Mouse (Mus musculus): Measurements from ENCODE around the gene Scrn3. TPM values are rescaled to one million over a fixed set of nuclear protein-coding genes. Genes with fewer than 3 reads are reported as not detected.

The Scrn3 gene
- polyA plus RNA-seq, 1 experiment: 2.9 TPM

DNA sequence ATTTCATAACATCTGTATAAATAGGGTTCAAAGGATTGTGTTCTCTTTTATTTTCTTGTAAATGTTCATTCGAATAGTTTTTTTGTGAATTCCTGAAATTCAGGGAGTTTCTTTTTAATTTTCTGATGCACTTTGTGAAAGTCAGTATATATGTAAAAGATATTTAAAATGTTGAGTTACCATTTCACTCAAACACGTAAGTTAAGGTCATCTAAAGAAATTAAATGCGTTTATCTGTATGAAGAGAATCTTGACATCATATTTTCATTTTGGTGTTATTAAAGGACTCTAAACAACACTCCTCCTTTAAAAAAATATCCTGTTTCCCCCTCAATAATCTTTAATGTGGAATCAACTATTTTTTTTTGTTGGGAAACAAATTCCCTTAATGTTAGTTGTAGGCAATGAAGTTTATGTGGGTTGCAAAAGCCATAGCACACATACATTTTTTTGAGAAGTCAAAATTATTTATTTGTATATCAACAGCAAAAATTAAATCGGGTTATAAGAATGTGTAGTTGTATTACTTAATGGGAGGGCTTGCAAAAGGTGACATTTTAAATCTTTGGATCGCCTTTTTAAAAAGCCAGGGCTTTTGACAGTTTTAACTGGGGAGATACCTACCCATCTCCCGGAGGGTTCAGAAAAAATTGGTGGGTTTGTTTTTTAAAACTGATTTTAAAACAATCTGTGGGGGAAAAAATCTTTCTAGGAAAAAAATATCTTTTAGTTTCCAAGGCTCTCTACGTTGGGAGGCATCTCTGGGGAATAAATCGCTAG lies 37.0 kb upstream of the Scrn3 start:
- Histone ChIP-seq H3K4me3 (ENCODE audit: extremely low read depth, insufficient read depth, insufficient read length) (no peak overlapping the region), H3K27ac (ENCODE audit: insufficient read depth, low read length) (no peak overlapping the region), H3K27me3 (ENCODE audit: control insufficient read depth, insufficient read depth, low read length) (peaks cover 63% of the 10 kb centered on the region), H3K36me3 (ENCODE audit: control insufficient read depth, insufficient read depth, low read length) (no peaks in the 10 kb centered on the region), H3K4me1 (ENCODE audit: control insufficient read depth, insufficient read depth, insufficient read length) (peaks cover 37% of the 10 kb centered on the region)
- DNase-seq (ENCODE audit: low read depth in 1 of 2, low spot score in 2 of 2): no peak
- 20% methylated on average over 8 of the region's 8 CpGs for WGBS
- TF ChIP-seq POLR2A (IDR thresholded peaks at IDR 0.05; ENCODE audit: low read depth, low read length) (no peak), CTCF (IDR thresholded peaks at IDR 0.05; ENCODE audit: extremely low read depth, insufficient read depth, insufficient read length, insufficient replicate concordance) (no peak)

DNA sequence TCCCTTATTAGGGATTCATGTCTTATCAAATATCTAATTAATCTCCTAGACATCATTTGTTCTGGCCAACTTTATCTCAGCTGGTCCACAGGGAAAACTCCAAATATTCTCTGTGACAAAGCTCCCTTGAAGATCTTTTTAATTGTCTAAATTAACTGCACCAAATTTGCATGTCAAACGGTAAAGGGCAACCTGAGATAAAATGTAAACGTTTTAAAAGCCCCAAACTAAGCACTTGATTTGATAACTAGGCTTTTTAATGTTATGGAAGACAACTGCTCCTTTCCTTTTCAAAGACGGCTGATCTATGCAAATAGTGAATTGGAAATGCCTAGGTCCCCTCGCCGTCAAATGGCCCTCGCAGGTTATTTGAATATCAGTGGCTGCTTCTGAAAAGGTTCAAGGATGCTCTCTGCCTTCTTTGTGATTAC lies 36.2 kb upstream of the Scrn3 start:
- no peak overlapping the region for H3K4me3 ChIP-seq (ENCODE audit: extremely low read depth, insufficient read depth, insufficient read length)
- peaks cover 61% of the 10 kb centered on the region for H3K27me3 ChIP-seq (ENCODE audit: control insufficient read depth, insufficient read depth, low read length)
- no peak for DNase-seq (ENCODE audit: low read depth in 1 of 2, low spot score in 2 of 2)
- 4% methylated on average over 6 of the region's 6 CpGs for WGBS
- TF ChIP-seq POLR2A (IDR thresholded peaks at IDR 0.05; ENCODE audit: low read depth, low read length) (no peak), CTCF (IDR thresholded peaks at IDR 0.05; ENCODE audit: extremely low read depth, insufficient read depth, insufficient read length, insufficient replicate concordance) (no peak)
- peaks cover 43% of the 10 kb centered on the region for H3K4me1 ChIP-seq (ENCODE audit: control insufficient read depth, insufficient read depth, insufficient read length)
- no peak overlapping the region for H3K27ac ChIP-seq (ENCODE audit: insufficient read depth, low read length)
- no peaks in the 10 kb centered on the region for H3K36me3 ChIP-seq (ENCODE audit: control insufficient read depth, insufficient read depth, low read length)

DNA sequence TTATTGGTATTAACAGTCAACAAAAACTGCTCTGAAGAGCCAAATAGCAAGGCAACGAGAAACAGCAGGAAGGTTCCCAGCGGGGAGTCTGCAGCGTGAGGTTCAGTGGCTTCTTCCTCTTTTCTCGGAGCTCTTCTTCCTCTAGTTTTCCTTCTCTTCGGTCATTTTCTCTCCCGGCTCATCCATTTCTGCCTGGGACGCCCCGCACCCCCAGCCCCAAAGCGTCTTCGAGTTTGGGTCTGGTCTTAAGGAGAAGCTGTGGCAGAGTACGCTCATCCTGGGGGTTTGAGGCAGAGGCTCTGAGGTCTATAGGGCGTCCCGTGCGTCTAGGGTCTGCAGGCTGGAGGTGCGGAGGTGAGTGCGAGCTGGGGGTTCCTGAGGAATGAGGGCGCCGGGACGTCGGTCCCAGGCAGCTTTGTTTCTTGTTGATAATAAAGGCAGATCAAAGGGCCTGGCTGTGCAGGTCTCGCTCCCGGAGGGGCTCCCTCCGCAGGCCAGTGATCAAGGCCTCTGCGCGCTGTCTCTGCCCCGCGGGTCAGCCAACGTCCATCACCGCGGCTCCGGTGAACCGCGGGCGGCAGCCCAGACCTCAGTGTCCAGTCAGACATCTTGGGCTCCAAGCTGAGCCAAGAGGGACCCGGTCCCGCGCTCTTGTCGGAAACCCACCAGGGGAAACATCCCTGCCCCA lies 35.2 kb upstream of the Scrn3 start:
- 3% methylated on average over 38 of the region's 38 CpGs for WGBS
- Histone ChIP-seq H3K36me3 (ENCODE audit: control insufficient read depth, insufficient read depth, low read length) (no peaks in the 10 kb centered on the region), H3K27me3 (ENCODE audit: control insufficient read depth, insufficient read depth, low read length) (peaks cover 53% of the 10 kb centered on the region), H3K4me1 (ENCODE audit: control insufficient read depth, insufficient read depth, insufficient read length) (peaks cover 40% of the 10 kb centered on the region), H3K27ac (ENCODE audit: insufficient read depth, low read length) (no peak overlapping the region), H3K4me3 (ENCODE audit: extremely low read depth, insufficient read depth, insufficient read length) (no peak overlapping the region)
- no peak for DNase-seq (ENCODE audit: low read depth in 1 of 2, low spot score in 2 of 2)
- TF ChIP-seq POLR2A (IDR thresholded peaks at IDR 0.05; ENCODE audit: low read depth, low read length) (no peak), CTCF (IDR thresholded peaks at IDR 0.05; ENCODE audit: extremely low read depth, insufficient read depth, insufficient read length, insufficient replicate concordance) (no peak)

DNA sequence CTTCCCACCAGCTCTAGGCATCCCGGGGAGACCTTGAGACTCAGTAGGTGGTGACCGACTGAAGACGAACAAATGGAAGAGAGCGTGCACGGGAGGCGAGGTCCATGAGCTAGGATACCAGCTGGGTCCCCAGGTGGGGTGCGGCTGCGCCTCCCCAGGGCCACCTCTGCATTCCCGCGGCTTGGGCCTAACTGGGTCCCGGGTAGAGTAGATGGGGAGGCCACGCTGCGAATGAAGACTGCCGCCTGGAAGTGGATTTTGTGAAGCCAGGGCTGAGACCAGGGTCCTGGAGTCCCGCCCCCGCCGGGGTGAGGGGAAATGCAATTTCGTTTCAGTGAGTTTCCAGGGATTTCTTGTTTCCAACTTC lies 34.7 kb upstream of the Scrn3 start:
- TF ChIP-seq POLR2A (IDR thresholded peaks at IDR 0.05; ENCODE audit: low read depth, low read length): no peak
- no peak for TF ChIP-seq CTCF (IDR thresholded peaks at IDR 0.05; ENCODE audit: extremely low read depth, insufficient read depth, insufficient read length, insufficient replicate concordance)
- Histone ChIP-seq H3K4me1 (ENCODE audit: control insufficient read depth, insufficient read depth, insufficient read length) (peaks cover 40% of the 10 kb centered on the region), H3K36me3 (ENCODE audit: control insufficient read depth, insufficient read depth, low read length) (no peaks in the 10 kb centered on the region), H3K27me3 (ENCODE audit: control insufficient read depth, insufficient read depth, low read length) (peaks cover 52% of the 10 kb centered on the region), H3K4me3 (ENCODE audit: extremely low read depth, insufficient read depth, insufficient read length) (no peak overlapping the region), H3K27ac (ENCODE audit: insufficient read depth, low read length) (no peak overlapping the region)
- WGBS: 9% methylated on average over 18 of the region's 18 CpGs
- DNase-seq (ENCODE audit: low read depth in 1 of 2, low spot score in 2 of 2): no peak

DNA sequence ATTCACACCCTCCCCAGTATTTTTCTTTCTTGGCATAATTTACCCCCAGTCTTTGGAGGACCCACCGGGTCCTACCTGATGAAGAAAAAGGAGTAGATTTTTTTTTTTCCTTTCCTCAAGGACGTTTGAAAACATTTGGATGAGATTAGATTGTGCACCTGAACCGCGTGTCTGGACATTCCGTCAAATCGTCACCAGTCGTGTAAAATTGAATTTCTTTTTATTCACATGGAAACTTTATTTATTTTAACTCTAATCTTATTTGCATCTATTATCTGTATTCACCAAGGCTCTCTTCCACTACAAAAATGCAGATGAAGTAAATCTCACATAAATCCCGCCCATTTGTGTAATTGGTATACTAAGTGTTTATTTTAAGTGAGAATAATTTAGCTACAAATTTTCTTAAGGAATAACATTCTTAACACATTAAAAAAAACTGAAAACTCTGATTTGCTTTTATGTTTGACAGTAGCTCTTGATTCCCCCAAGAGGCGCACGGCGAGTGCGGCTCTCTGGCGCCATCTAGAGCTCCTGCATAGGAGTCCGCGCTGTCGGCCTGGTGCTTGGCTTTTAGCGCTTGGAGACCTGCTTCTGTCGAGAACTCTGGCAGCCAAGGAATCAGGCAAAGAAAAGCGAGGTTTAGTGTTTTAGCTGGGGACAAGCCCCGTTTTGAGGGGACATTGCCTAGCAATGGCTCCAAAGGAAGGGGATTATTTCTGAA lies 34.1 kb upstream of the Scrn3 start:
- peak; percentile 99 for TF ChIP-seq CTCF (IDR thresholded peaks at IDR 0.05; ENCODE audit: extremely low read depth, insufficient read depth, insufficient read length, insufficient replicate concordance)
- TF ChIP-seq POLR2A (IDR thresholded peaks at IDR 0.05; ENCODE audit: low read depth, low read length): no peak
- H3K4me3 ChIP-seq (ENCODE audit: extremely low read depth, insufficient read depth, insufficient read length): no peak overlapping the region
- no peaks in the 10 kb centered on the region for H3K36me3 ChIP-seq (ENCODE audit: control insufficient read depth, insufficient read depth, low read length)
- H3K27ac ChIP-seq (ENCODE audit: insufficient read depth, low read length): no peak overlapping the region
- peak; percentile 79 to 85 for DNase-seq (ENCODE audit: low read depth in 1 of 2, low spot score in 2 of 2)
- WGBS: 3% methylated on average over 20 of the region's 20 CpGs
- peaks cover 34% of the 10 kb centered on the region for H3K4me1 ChIP-seq (ENCODE audit: control insufficient read depth, insufficient read depth, insufficient read length)
- H3K27me3 ChIP-seq (ENCODE audit: control insufficient read depth, insufficient read depth, low read length): peaks cover 47% of the 10 kb centered on the region

DNA sequence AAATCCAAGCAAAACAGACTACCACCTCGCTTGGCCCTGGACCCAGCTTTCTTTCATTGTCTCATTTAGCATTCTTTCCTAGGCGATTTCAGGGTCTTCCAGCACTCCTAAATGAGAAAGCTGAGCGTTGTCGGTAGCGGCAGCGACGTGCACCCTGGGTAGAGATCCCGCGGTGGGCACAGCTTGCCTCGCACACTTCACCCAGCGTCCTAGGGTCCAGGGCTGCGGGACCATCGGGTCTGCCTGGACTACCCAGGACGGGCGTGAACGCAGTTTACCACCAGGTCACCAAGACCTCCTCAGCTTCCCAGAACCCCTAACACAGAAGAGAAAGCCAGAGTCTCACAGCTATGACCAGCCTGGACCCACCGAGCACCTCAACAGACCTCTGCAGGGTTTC lies 33.5 kb upstream of the Scrn3 start:
- Histone ChIP-seq H3K4me1 (ENCODE audit: control insufficient read depth, insufficient read depth, insufficient read length) (peaks cover 28% of the 10 kb centered on the region), H3K4me3 (ENCODE audit: extremely low read depth, insufficient read depth, insufficient read length) (no peak overlapping the region)

More for the DNA sequence above, 33.5 kb upstream of the Scrn3 start:
- peaks cover 41% of the 10 kb centered on the region for H3K27me3 ChIP-seq (ENCODE audit: control insufficient read depth, insufficient read depth, low read length)
- no peak for DNase-seq (ENCODE audit: low read depth in 1 of 2, low spot score in 2 of 2)
- WGBS: 6% methylated on average over 17 of the region's 17 CpGs
- TF ChIP-seq CTCF (IDR thresholded peaks at IDR 0.05; ENCODE audit: extremely low read depth, insufficient read depth, insufficient read length, insufficient replicate concordance) (no peak), POLR2A (IDR thresholded peaks at IDR 0.05; ENCODE audit: low read depth, low read length) (no peak)
- no peak overlapping the region for H3K27ac ChIP-seq (ENCODE audit: insufficient read depth, low read length)
- no peaks in the 10 kb centered on the region for H3K36me3 ChIP-seq (ENCODE audit: control insufficient read depth, insufficient read depth, low read length)

Data from spleen, adult 2 months (tissue).